Mouse (Mus musculus) heart, embryonic 16.5 days (tissue): ENCODE measurements around the gene Alg5. TPM values are rescaled to one million over a fixed set of nuclear protein-coding genes. Genes with fewer than 3 reads are reported as not detected.

ENCODE experiments used
- ATAC-seq: fragments of 200-750 bp; cut with Nextera tagmentation; replicated peaks from 2 replicates; pipeline ENCODE4 v1.8.0; 2017; ENCODE audit warnings: moderate number of reproducible peaks; ENCODE audit not compliant: insufficient read depth, low FRiP score; ENCODE audit errors: extremely low read depth
- H3K27ac ChIP-seq: fragments of 300-500 bp; sonication (generic); 2 replicates; pipeline ENCODE4 v1.5.1; 2014; ENCODE audit warnings: mild to moderate bottlenecking, low read length, control low read depth, moderate library complexity
- H3K27me3 ChIP-seq: fragments of 300-500 bp; sonication (generic); 2 replicates; pipeline ENCODE4 v1.6.1; 2014; ENCODE audit warnings: low read length, mixed read lengths; ENCODE audit not compliant: control insufficient read depth, insufficient read depth
- H3K36me3 ChIP-seq: fragments of 300-500 bp; sonication (generic); 2 replicates; pipeline ENCODE4 v1.6.1; 2014; ENCODE audit not compliant: control insufficient read depth, insufficient read depth
- H3K4me1 ChIP-seq: fragments of 300-500 bp; sonication (generic); 2 replicates; pipeline ENCODE4 v1.6.1; 2014; ENCODE audit warnings: low read length, mixed read lengths; ENCODE audit not compliant: control insufficient read depth, insufficient read depth
- H3K4me2 ChIP-seq: fragments of 300-500 bp; sonication (generic); 2 replicates; pipeline ENCODE4 v1.6.1; 2014; ENCODE audit warnings: low read depth, mild to moderate bottlenecking, control low read depth, low read length
- H3K4me3 ChIP-seq: fragments of 300-500 bp; sonication (generic); 2 replicates; pipeline ENCODE4 v1.5.1; 2014; ENCODE audit warnings: mild to moderate bottlenecking, control low read depth, low read length
- H3K9ac ChIP-seq: fragments of 300-500 bp; sonication (generic); 2 replicates; pipeline ENCODE4 v1.6.1; 2014; ENCODE audit warnings: low read length, control low read depth
- H3K9me3 ChIP-seq: fragments of 300-500 bp; sonication (generic); replicated peaks from 2 replicates; pipeline ENCODE4 v1.6.1; 2016; ENCODE audit warnings: low read length; ENCODE audit not compliant: control insufficient read depth
- WGBS: fragments of 180-500 bp; shearing (Covaris S2); extraction: QIAGEN DNeasy Blood & Tissue Kit; methylation state at CpG from one replicate; pipeline ENCODE4 v1.1.7; 2014; 5-methylcytosine and 5-hydroxymethylcytosine counted together
- polyA plus RNA-seq: library from polyadenylated mRNA; unstranded; fragments of >200 nt; fragmentation: Nextera tagmentation; extraction: Ambion mirVana; gene quantifications from 2 replicates; pipeline ENCODE4 v1.2.1, GENCODE M21; 2015

Alg5 gene
- polyA plus RNA-seq, 1 experiment from 2014 or later = 38.8 TPM

- 82% methylated on average over 8 of the region's 8 CpGs for WGBS
- H3K9ac ChIP-seq = no peak overlapping the region
- H3K4me2 ChIP-seq = no peak overlapping the region
- ATAC-seq = no peak
- H3K9me3 ChIP-seq = peaks cover 5% of the 10 kb centered on the region
- no peaks in the 10 kb centered on the region for H3K27me3 ChIP-seq
- H3K4me3 ChIP-seq = no peak overlapping the region
- no peak overlapping the region for H3K27ac ChIP-seq
- H3K36me3 ChIP-seq = no peaks in the 10 kb centered on the region
- no peaks in the 10 kb centered on the region for H3K4me1 ChIP-seq
These were observed 33.3 kb downstream of the Alg5 start for GRCm38 (mm10) chr3:54768592-54768991.

- Histone ChIP-seq H3K27me3 (no peaks in the 10 kb centered on the region), H3K36me3 (no peaks in the 10 kb centered on the region), H3K4me1 (no peaks in the 10 kb centered on the region), H3K4me2 (no peak overlapping the region), H3K27ac (no peak overlapping the region), H3K9me3 (peaks cover 6% of the 10 kb centered on the region), H3K4me3 (no peak overlapping the region), H3K9ac (no peak overlapping the region)
- ATAC-seq = no peak
- 71% methylated on average over 17 of the region's 17 CpGs for WGBS
These were observed 34.3 kb downstream of the Alg5 start for GRCm38 (mm10) chr3:54769349-54770275.

GRCm38 (mm10) chr3:54773613-54774012, 38.3 kb downstream of the Alg5 start:
- Histone ChIP-seq H3K27ac (no peak overlapping the region), H3K4me1 (no peaks in the 10 kb centered on the region), H3K4me2 (no peak overlapping the region), H3K36me3 (no peaks in the 10 kb centered on the region), H3K9ac (no peak overlapping the region), H3K9me3 (peaks cover 6% of the 10 kb centered on the region), H3K4me3 (no peak overlapping the region), H3K27me3 (no peaks in the 10 kb centered on the region)
- WGBS = 82% methylated on average over 6 of the region's 6 CpGs
- ATAC-seq = no peak

- no peak overlapping the region for H3K4me2 ChIP-seq
- ATAC-seq = no peak
- H3K27me3 ChIP-seq = no peaks in the 10 kb centered on the region
- no peak overlapping the region for H3K27ac ChIP-seq
- no peak overlapping the region for H3K9ac ChIP-seq
- no peaks in the 10 kb centered on the region for H3K36me3 ChIP-seq
- WGBS = 68% methylated on average over 7 of the region's 7 CpGs
- peaks cover 6% of the 10 kb centered on the region for H3K9me3 ChIP-seq
- no peak overlapping the region for H3K4me3 ChIP-seq
- no peaks in the 10 kb centered on the region for H3K4me1 ChIP-seq
These were observed 40.8 kb downstream of the Alg5 start for GRCm38 (mm10) chr3:54775989-54776631.

- H3K4me1 ChIP-seq = no peaks in the 10 kb centered on the region
- H3K4me3 ChIP-seq = no peak overlapping the region
- H3K27ac ChIP-seq = no peak overlapping the region
- WGBS = 57% methylated on average over 2 of the region's 2 CpGs
- ATAC-seq = no peak
- H3K9ac ChIP-seq = no peak overlapping the region
- H3K27me3 ChIP-seq = no peaks in the 10 kb centered on the region
- H3K9me3 ChIP-seq = peaks cover 5% of the 10 kb centered on the region; the same call in 1 of the 2 replicates
- H3K36me3 ChIP-seq = peaks cover 5% of the 10 kb centered on the region; the same call in 1 of the 2 replicates
- H3K4me2 ChIP-seq = no peak overlapping the region
These were observed 55.3 kb downstream of the Alg5 start for GRCm38 (mm10) chr3:54790601-54791000.

GRCm38 (mm10) chr3:54791822-54792677, 56.7 kb downstream of the Alg5 start:
- Histone ChIP-seq H3K9me3 (peaks cover 5% of the 10 kb centered on the region; the same call in 1 of the 2 replicates), H3K27me3 (no peaks in the 10 kb centered on the region), H3K27ac (no peak overlapping the region), H3K4me2 (no peak overlapping the region), H3K4me1 (no peaks in the 10 kb centered on the region), H3K9ac (no peak overlapping the region), H3K4me3 (no peak overlapping the region), H3K36me3 (peaks cover 5% of the 10 kb centered on the region; the same call in 1 of the 2 replicates)
- 55% methylated on average over 10 of the region's 10 CpGs for WGBS
- 0 out of 2 replicates have a peak, but pooled peaks have one; percentile 32 for ATAC-seq

GRCm38 (mm10) chr3:54793762-54794161, 58.4 kb downstream of the Alg5 start:
- ATAC-seq = no peak
- Histone ChIP-seq H3K36me3 (peaks cover 5% of the 10 kb centered on the region; the same call in 1 of the 2 replicates), H3K4me3 (no peak overlapping the region), H3K9ac (no peak overlapping the region), H3K9me3 (peaks cover 5% of the 10 kb centered on the region; the same call in 1 of the 2 replicates), H3K27me3 (no peaks in the 10 kb centered on the region), H3K27ac (no peak overlapping the region), H3K4me1 (no peaks in the 10 kb centered on the region), H3K4me2 (no peak overlapping the region)
- WGBS = 87% methylated on average over 6 of the region's 6 CpGs

GRCm38 (mm10) chr3:54795379-54795778, 60.0 kb downstream of the Alg5 start:
- 89% methylated on average over 5 of the region's 5 CpGs for WGBS
- Histone ChIP-seq H3K4me3 (no peak overlapping the region), H3K9ac (no peak overlapping the region), H3K27ac (no peak overlapping the region), H3K27me3 (no peaks in the 10 kb centered on the region), H3K9me3 (peaks cover 5% of the 10 kb centered on the region; the same call in 1 of the 2 replicates), H3K36me3 (peaks cover 5% of the 10 kb centered on the region; the same call in 1 of the 2 replicates), H3K4me1 (no peaks in the 10 kb centered on the region), H3K4me2 (no peak overlapping the region)
- no peak for ATAC-seq
